Mouse (Mus musculus) CH12.LX (cell line): Measurements from ENCODE around the gene Esrrb. TPM values are rescaled to one million over a fixed set of nuclear protein-coding genes. Genes with fewer than 3 reads are reported as not detected.

Source experiments
- DNase-seq: peaks from one replicate; pipeline ENCODE4 v3.0.0-alpha.2; 2013; ENCODE audit errors: extremely low read depth
- H3K27ac ChIP-seq: 2 replicates; pipeline ENCODE4 v1.5.1; 2012; ENCODE audit warnings: low read depth, mild to moderate bottlenecking, control low read depth, moderate library complexity; ENCODE audit not compliant: insufficient read depth
- H3K27me3 ChIP-seq: replicated peaks from 2 replicates; pipeline ENCODE3; 2012; ENCODE audit warnings: inconsistent platforms
- H3K36me3 ChIP-seq, 2 experiments: replicated peaks in 1 of 2; 2 replicates each; pipeline versions ENCODE3 to v1.6.1; 2012; ENCODE audit warnings: inconsistent platforms in 1 of 2, low read length in 1 of 2, mild to moderate bottlenecking in 1 of 2, mixed read lengths in 1 of 2, moderate library complexity in 1 of 2; ENCODE audit not compliant: control insufficient read depth in 1 of 2, insufficient read depth in 1 of 2
- H3K4me1 ChIP-seq, 2 experiments: 2 replicates each; pipeline ENCODE4 v1.6.1; 2012; ENCODE audit warnings: inconsistent platforms in 1 of 2, moderate library complexity in 1 of 2; ENCODE audit not compliant: insufficient read depth in 2 of 2, control insufficient read depth in 1 of 2
- H3K4me2 ChIP-seq: 2 replicates; pipeline ENCODE4 v1.6.1; 2012; ENCODE audit warnings: low read depth, mild to moderate bottlenecking, control low read depth; ENCODE audit not compliant: poor library complexity, insufficient read depth, severe bottlenecking
- H3K4me3 ChIP-seq, 3 experiments: fragments of 150-350 bp in 1 of 3; sonication (generic) in 1 of 3; replicated peaks in 1 of 3; 2 replicates each; pipeline versions ENCODE3 to v1.5.1; 2011 to 2012; ENCODE audit warnings: low read depth in 2 of 3, low read length in 2 of 3, mild to moderate bottlenecking in 2 of 3, moderate library complexity in 2 of 3, control low read depth in 1 of 3, improper control_type of control experiment in 1 of 3, inconsistent platforms in 1 of 3, mixed read lengths in 1 of 3; ENCODE audit not compliant: poor library complexity in 1 of 3
- H3K79me2 ChIP-seq: replicated peaks from 2 replicates; pipeline ENCODE4 v1.6.1; 2012; ENCODE audit warnings: mild to moderate bottlenecking, moderate library complexity; ENCODE audit not compliant: control insufficient read depth, poor library complexity, insufficient read depth, severe bottlenecking; ENCODE audit errors: extremely low read depth
- H3K9ac ChIP-seq: 2 replicates; pipeline ENCODE4 v1.6.1; 2012; ENCODE audit warnings: low read depth, mild to moderate bottlenecking, control low read depth, moderate library complexity; ENCODE audit not compliant: insufficient read depth
- H3K9me3 ChIP-seq: replicated peaks from 2 replicates; pipeline ENCODE3; 2012; ENCODE audit warnings: low read length, inconsistent platforms, mixed read lengths
- CHD1 ChIP-seq: IDR thresholded peaks from 2 replicates; pipeline ENCODE4 v1.6.1; 2012; ENCODE audit warnings: low read depth, low read length, improper control_type of control experiment, inconsistent platforms
- CHD2 ChIP-seq: IDR thresholded peaks from 2 replicates; pipeline ENCODE4 v1.6.1; 2011; ENCODE audit warnings: low read length, improper control_type of control experiment
- ELF1 ChIP-seq: IDR thresholded peaks from 2 replicates; pipeline ENCODE4 v1.6.1; 2014; ENCODE audit warnings: low read depth, mild to moderate bottlenecking, inconsistent platforms, low read length, improper control_type of control experiment
- HCFC1 ChIP-seq: IDR thresholded peaks from 2 replicates; pipeline ENCODE4 v1.6.1; 2012; ENCODE audit warnings: low read depth, mild to moderate bottlenecking, inconsistent platforms, low read length, improper control_type of control experiment
- JUN ChIP-seq: IDR thresholded peaks from 2 replicates; pipeline ENCODE4 v1.6.1; 2011; ENCODE audit warnings: low read depth, mild to moderate bottlenecking, low read length, improper control_type of control experiment, moderate library complexity; ENCODE audit not compliant: insufficient read depth
- JUND ChIP-seq: conservative IDR thresholded peaks from 2 replicates; pipeline ENCODE4 v1.6.1; 2011; ENCODE audit warnings: low read depth, low read length, improper control_type of control experiment
- MAFK ChIP-seq: IDR thresholded peaks from 2 replicates; pipeline ENCODE4 v1.6.1; 2011; ENCODE audit warnings: low read length, improper control_type of control experiment; ENCODE audit not compliant: insufficient replicate concordance
- MAZ ChIP-seq: IDR thresholded peaks from 2 replicates; pipeline ENCODE4 v1.6.1; 2012; ENCODE audit warnings: low read depth, mild to moderate bottlenecking, inconsistent platforms, low read length, improper control_type of control experiment, moderate library complexity
- NELFE ChIP-seq: IDR thresholded peaks from 2 replicates; pipeline ENCODE4 v1.6.1; 2011; ENCODE audit warnings: low read depth, low read length, improper control_type of control experiment
- PAX5 ChIP-seq: IDR thresholded peaks from 2 replicates; pipeline ENCODE4 v1.6.1; 2012; ENCODE audit warnings: low read length, inconsistent platforms, mixed read lengths
- POLR2AphosphoS2 ChIP-seq: IDR thresholded peaks from 2 replicates; pipeline ENCODE4 v1.6.1; 2011; ENCODE audit warnings: low read depth, low read length, improper control_type of control experiment
- RAD21 ChIP-seq: IDR thresholded peaks from 2 replicates; pipeline ENCODE4 v1.6.1; 2011; ENCODE audit warnings: low read depth, mild to moderate bottlenecking, low read length, improper control_type of control experiment, moderate library complexity
- TBP ChIP-seq: conservative IDR thresholded peaks from 2 replicates; pipeline ENCODE4 v1.6.1; 2011; ENCODE audit warnings: low read depth, low read length, improper control_type of control experiment
- USF1 ChIP-seq: IDR thresholded peaks from 2 replicates; pipeline ENCODE4 v1.6.1; 2014; ENCODE audit warnings: low read depth, mild to moderate bottlenecking, inconsistent platforms, low read length, improper control_type of control experiment
- ZKSCAN1 ChIP-seq: IDR thresholded peaks from 2 replicates; pipeline ENCODE4 v1.6.1; 2012; ENCODE audit warnings: low read depth, inconsistent platforms, low read length, improper control_type of control experiment, borderline replicate concordance
- ZNF384 ChIP-seq: IDR thresholded peaks from 2 replicates; pipeline ENCODE4 v1.6.1; 2012; ENCODE audit warnings: low read depth, low read length, improper control_type of control experiment, inconsistent platforms
- dilution Hi-C: fragments of 300-500 bp; cut with MboI; formaldehyde crosslinking; loops from 2 replicates; pipeline ENCODE4 v1.14.3; 2020; ENCODE audit warnings: low sequenced_read_pairs; ENCODE audit not compliant: extremely low pct_unique_long_range_greater_than_20kb, extremely low pct_ligation_motif_present
- in situ Hi-C: fragments of 300-500 bp; cut with MboI; formaldehyde crosslinking; loops from 3 replicates; pipeline ENCODE4 v1.14.3; 2019; ENCODE audit warnings: low sequenced_read_pairs, low pct_ligation_motif_present, low pct_unique_long_range_greater_than_20kb, mixed read lengths
- polyA plus RNA-seq: library from polyadenylated mRNA; unstranded; fragments of >175 nt; gene quantifications from 2 replicates; pipeline ENCODE4 v1.2.1, GENCODE M21; 2012; ENCODE audit warnings: low read depth; ENCODE audit not compliant: insufficient read length
- total RNA-seq, 2 experiments: library from RNA; depleted of rRNA; stranded (reverse); fragments of 300-350 nt in 1 of 2; fragments of >200 nt in 1 of 2; gene quantifications; 2 replicates each; pipeline ENCODE4 v1.2.3; 2012 to 2014

Esrrb gene
- total and polyA plus RNA-seq, 3 experiments, result not detected

GRCm38 (mm10) chr12:86359873-86360272 is 1.0 kb upstream of the Esrrb start:
- Histone ChIP-seq H3K27ac (no peak overlapping the region), H3K9me3 (no peaks in the 10 kb centered on the region), H3K36me3 (no peaks in the 10 kb centered on the region), H3K9ac (no peak overlapping the region), H3K4me1 (no peaks in the 10 kb centered on the region), H3K79me2 (no peaks in the 10 kb centered on the region), H3K27me3 (peaks cover 64% of the 10 kb centered on the region), H3K4me3 (no peak overlapping the region), H3K4me2 (no peak overlapping the region)
- in situ Hi-C loops, result no loop called here
- dilution Hi-C loops, result no loop called here
- TF ChIP-seq POLR2AphosphoS2 (no peak), MAFK (no peak), JUND (no peak), NELFE (no peak), PAX5 (no peak)
- DNase-seq, result no peak

GRCm38 (mm10) chr12:86364285-86364684 is 3.4 kb downstream of the Esrrb start:
- TF ChIP-seq MAFK (no peak), RAD21 (no peak), CHD2 (no peak), ELF1 (no peak), ZNF384 (no peak), HCFC1 (no peak), JUN (no peak), USF1 (no peak), CHD1 (no peak), MAZ (no peak), JUND (no peak), TBP (no peak), ZKSCAN1 (no peak)
- TF ChIP-seq, all 38 proteins: peak for 0
- H3K27ac ChIP-seq, result no peak overlapping the region
- in situ Hi-C loops (no loop called here), dilution Hi-C loops (no loop called here)
- H3K4me1 ChIP-seq, result no peaks in the 10 kb centered on the region
- H3K27me3 ChIP-seq, result peaks cover 76% of the 10 kb centered on the region
- no peaks in the 10 kb centered on the region for H3K79me2 ChIP-seq
- H3K9ac ChIP-seq, result no peak overlapping the region
- no peak for DNase-seq
- H3K36me3 ChIP-seq, result no peaks in the 10 kb centered on the region
- no peak overlapping the region for H3K4me2 ChIP-seq
- no peaks in the 10 kb centered on the region for H3K9me3 ChIP-seq
- no peak overlapping the region for H3K4me3 ChIP-seq
